Mouse (Mus musculus): ENCODE results near the gene Dusp27.

- TF ChIP-seq CTCF (conservative IDR thresholded peaks at IDR 0.05; ENCODE audit: low read length) (no peak), NANOG (IDR thresholded peaks at IDR 0.05; ENCODE audit: borderline replicate concordance, low read length) (no peak), POU5F1 (IDR thresholded peaks at IDR 0.05; ENCODE audit: borderline replicate concordance, low read length) (no peak)
Observed at GRCm38 (mm10) chr1:166139113-166139512, 11.4 kb upstream of the Dusp27 start.
